Mouse (Mus musculus) liver, adult 10 weeks (tissue): ENCODE measurements around the gene Nolc1. TPM values are rescaled to one million over a fixed set of nuclear protein-coding genes. Genes with fewer than 3 reads are reported as not detected.

Experiments
- polyA plus RNA-seq: library from polyadenylated mRNA; stranded (reverse); fragments of 350-450 nt; fragmentation: Illumina TruSeq; extraction: RNeasy Lipid Tissue Mini Kit (QIAGEN cat#74804); gene quantifications from one replicate; pipeline ENCODE4 v1.2.3, GENCODE M21; 2014; ENCODE audit warnings: low read depth, low replicate concordance

The Nolc1 gene
- 5.4 TPM for polyA plus RNA-seq

GRCm38 (mm10) chr19:46075616-46076607 is at the start of gene Nolc1:
Gene Nolc1 (plus strand): TSS chr19:46075863.

GRCm38 (mm10) chr19:46044271-46044992 is 31.2 kb upstream of the Nolc1 start, which contains the start of gene Pprc1:
Gene Pprc1 (plus strand): TSS chr19:46044886.

GRCm38 (mm10) chr19:46044993-46045695 is 30.5 kb upstream of the Nolc1 start, which contains the start of gene Ldb1:
Gene Ldb1 (minus strand): TSS chr19:46045214.

GRCm38 (mm10) chr19:46131694-46132525 is 56.2 kb downstream of the Nolc1 start, which contains the start of gene Elovl3:
Gene Elovl3 (plus strand): TSS chr19:46131897.

Other genes with a start within 250 kb of the Nolc1 start
- gene Armh3, start 77.4 kb upstream of the Nolc1 start, polyA plus RNA-seq: 7.2 TPM
- gene Hps6, start 72.4 kb upstream of the Nolc1 start, polyA plus RNA-seq: not detected
- 5.0 TPM for gene Pprc1, start 31.0 kb upstream of the Nolc1 start, polyA plus RNA-seq
- 7.0 TPM for gene Ldb1, start 30.6 kb upstream of the Nolc1 start, polyA plus RNA-seq
- gene Elovl3, start 56.0 kb downstream of the Nolc1 start, polyA plus RNA-seq: 19.7 TPM
- not detected for gene Pitx3, start 72.5 kb downstream of the Nolc1 start, polyA plus RNA-seq
- 7.9 TPM for gene Gbf1, start 76.6 kb downstream of the Nolc1 start, polyA plus RNA-seq
- gene Nfkb2, start 228.5 kb downstream of the Nolc1 start, polyA plus RNA-seq: 0.24 TPM